Mouse (Mus musculus) erythroblast, embryonic 14.5 days (primary cell): ENCODE results near the gene Grik4.

Source experiments
- GATA1 ChIP-seq: IDR thresholded peaks from 2 replicates; pipeline ENCODE4 v1.6.1; 2012; ENCODE audit warnings: low read length, inconsistent platforms, mixed read lengths
- TAL1 ChIP-seq: IDR thresholded peaks from 3 replicates; pipeline ENCODE4 v1.6.1; 2012; ENCODE audit warnings: low read length, inconsistent platforms, mixed read lengths

GRCm38 (mm10) chr9:42652756-42653155 is 291.5 kb downstream of the Grik4 start:
- no peak for TF ChIP-seq GATA1
- no peak for TF ChIP-seq TAL1
